Mouse (Mus musculus) cerebellum, adult 11-12 months (tissue): ENCODE data around the gene Ugt1a10.
"Not testable (repeated sequence)": the region's sequence is repeated elsewhere in the genome, so short reads cannot be mapped to it uniquely, and the experiment has no call there.

Experiments
- DNase-seq: peaks from one replicate; pipeline ENCODE4 v3.0.0; 2022

Gene Ugt1a10

GRCm38 (mm10) chr1:88098546-88098945 is 43.4 kb downstream of the Ugt1a10 start:
- not testable (repeated sequence) for DNase-seq

GRCm38 (mm10) chr1:88099691-88100090 is 44.5 kb downstream of the Ugt1a10 start:
- not testable (repeated sequence) for DNase-seq

GRCm38 (mm10) chr1:88103019-88103418 is 47.8 kb downstream of the Ugt1a10 start, which contains the start of gene Ugt1a6b:
Ugt1a6b (plus strand) TSS chr1:88103252.
- DNase-seq: not testable (repeated sequence)

- not testable (repeated sequence) for DNase-seq
Measured at GRCm38 (mm10) chr1:88103697-88104468, 48.7 kb downstream of the Ugt1a10 start.

- no peak for DNase-seq
Measured at GRCm38 (mm10) chr1:88104667-88105430, 49.7 kb downstream of the Ugt1a10 start.

GRCm38 (mm10) chr1:88105656-88106055 is 50.5 kb downstream of the Ugt1a10 start:
- no peak for DNase-seq

GRCm38 (mm10) chr1:88109027-88109557 is 53.9 kb downstream of the Ugt1a10 start:
- not testable (repeated sequence) for DNase-seq

GRCm38 (mm10) chr1:88109604-88110003 is 54.4 kb downstream of the Ugt1a10 start:
- not testable (repeated sequence) for DNase-seq

GRCm38 (mm10) chr1:88112769-88113168 is 57.6 kb downstream of the Ugt1a10 start:
- DNase-seq: not testable (repeated sequence)

- DNase-seq: not testable (repeated sequence)
Measured at GRCm38 (mm10) chr1:88120550-88120949, 65.4 kb downstream of the Ugt1a10 start.

GRCm38 (mm10) chr1:88121521-88121920 is 66.3 kb downstream of the Ugt1a10 start:
- DNase-seq: not testable (repeated sequence)

- not testable (repeated sequence) for DNase-seq
Measured at GRCm38 (mm10) chr1:88125827-88126360, 70.7 kb downstream of the Ugt1a10 start.

GRCm38 (mm10) chr1:88129091-88129490 is 73.9 kb downstream of the Ugt1a10 start:
- DNase-seq: not testable (repeated sequence)

- not testable (repeated sequence) for DNase-seq
Measured at GRCm38 (mm10) chr1:88130223-88130622, 75.0 kb downstream of the Ugt1a10 start.

GRCm38 (mm10) chr1:88133908-88134456 is 78.8 kb downstream of the Ugt1a10 start:
- no peak for DNase-seq

- not testable (repeated sequence) for DNase-seq
Measured at GRCm38 (mm10) chr1:88134457-88135011, 79.3 kb downstream of the Ugt1a10 start, which contains the start of gene Ugt1a6a. Ugt1a6a (plus strand) TSS chr1:88134809.

- not testable (repeated sequence) for DNase-seq
Measured at GRCm38 (mm10) chr1:88135229-88135904, 80.2 kb downstream of the Ugt1a10 start.

- DNase-seq: no peak
Measured at GRCm38 (mm10) chr1:88136646-88137045, 81.5 kb downstream of the Ugt1a10 start.

- DNase-seq: no peak
Measured at GRCm38 (mm10) chr1:88137264-88137663, 82.1 kb downstream of the Ugt1a10 start.

- no peak for DNase-seq
Measured at GRCm38 (mm10) chr1:88138145-88138544, 83.0 kb downstream of the Ugt1a10 start.

- DNase-seq: not testable (repeated sequence)
Measured at GRCm38 (mm10) chr1:88140492-88140891, 85.3 kb downstream of the Ugt1a10 start.
